13 mouse cellular contexts compared by ENCODE assay signal in the genomic region with DNA sequence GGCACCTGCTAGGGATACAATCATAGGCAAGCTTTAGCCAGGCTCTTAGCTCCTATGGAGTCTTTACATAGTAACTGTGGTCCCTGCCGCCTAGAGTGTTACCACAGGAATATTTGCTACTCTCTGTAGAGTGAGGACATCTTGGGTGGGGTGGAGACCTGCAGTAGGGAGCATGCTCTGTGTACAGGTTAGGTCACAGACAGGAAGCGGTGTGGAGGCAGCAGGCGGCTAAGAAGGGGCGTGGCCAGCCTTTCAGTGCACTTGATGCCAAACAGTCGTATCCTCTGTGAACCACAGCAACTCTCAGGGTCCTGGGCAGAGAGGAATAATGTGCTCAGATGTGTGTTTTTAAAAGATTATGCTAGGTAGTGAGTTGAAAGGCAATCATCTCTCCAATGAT. TPM values are rescaled to one million over a fixed set of nuclear protein-coding genes. Genes with fewer than 3 reads are reported as not detected.
DNase-seq lines count a peak whose midpoint lies in the region; ATAC-seq and TF ChIP-seq lines count a peak whose summit lies in the region.
"Had no signal": no experiment of that assay in that cellular context is flagged by ENCODE, and none has a peak within 500 bp of the region (broad histone marks: within the 10 kb centered on the region; RNA-seq: fewer than 3 reads in every experiment).

No protein-coding gene starts in this region.

- TF ChIP-seq RAD21 in CH12.LX (IDR thresholded peaks at IDR 0.05; ENCODE audit: low read depth, low read length) = no peak

- ATAC-seq in lung, embryonic 14.5 days (ENCODE audit: insufficient read depth) = peak; percentile 18; the same call in 1 of the 2 replicates
- no peak for ATAC-seq in kidney, embryonic 15.5 days (replicated peaks; ENCODE audit: low FRiP score)
- ATAC-seq in hindbrain, embryonic 13.5 days (ENCODE audit: low FRiP score) = no peak

- no peak for TF ChIP-seq CTCF in CH12.LX (conservative IDR thresholded peaks at IDR 0.05 in 1 of 2, IDR thresholded peaks at IDR 0.05 in 1 of 2; ENCODE audit: low read depth in 2 of 2, low read length in 2 of 2)
- TF ChIP-seq CTCF in lung, embryonic 14.5 days (IDR thresholded peaks at IDR 0.05; ENCODE audit: low read depth) = no peak
- no peak for TF ChIP-seq CTCF in spleen, adult 2 months (IDR thresholded peaks at IDR 0.05; ENCODE audit: extremely low read depth, insufficient read depth, insufficient read length, insufficient replicate concordance)

- peaks cover 8 to 17% of the 10 kb centered on the region in 2 experiments for H3K4me1 ChIP-seq in CH12.LX (ENCODE audit: control insufficient read depth in 1 of 2, insufficient read depth in 2 of 2)
- peaks cover 10% of the 10 kb centered on the region; the same call in 1 of the 2 replicates for H3K4me1 ChIP-seq in lung, embryonic 14.5 days (ENCODE audit: insufficient read depth)
- H3K4me1 ChIP-seq in spleen, adult 2 months (ENCODE audit: control insufficient read depth, insufficient read depth, insufficient read length) = peaks cover 6% of the 10 kb centered on the region; the same call in 1 of the 2 replicates
- peaks cover 9% of the 10 kb centered on the region; the same call in 1 of the 2 replicates for H3K4me1 ChIP-seq in kidney, embryonic 15.5 days
- peaks cover 6% of the 10 kb centered on the region for H3K4me1 ChIP-seq in hindbrain, embryonic 13.5 days (replicated peaks)

- no peak for TF ChIP-seq POLR2A in CH12.LX (IDR thresholded peaks at IDR 0.05; ENCODE audit: low read depth, low read length)
- no peak for TF ChIP-seq POLR2A in spleen, adult 2 months (IDR thresholded peaks at IDR 0.05; ENCODE audit: low read depth, low read length)

- dilution Hi-C loops in CH12.LX (cut with MboI; ENCODE audit: extremely low pct_ligation_motif_present, extremely low pct_unique_long_range_greater_than_20kb, low sequenced_read_pairs) = no loop called here

- H3K27ac ChIP-seq in CH12.LX (ENCODE audit: insufficient read depth, low read depth) = no peak overlapping the region
- no peak overlapping the region for H3K27ac ChIP-seq in lung, embryonic 14.5 days (ENCODE audit: low read depth)
- peak overlapping the region; percentile 45 for H3K27ac ChIP-seq in spleen, adult 2 months (ENCODE audit: insufficient read depth, low read length)
- H3K27ac ChIP-seq in kidney, embryonic 15.5 days = no peak overlapping the region
- H3K27ac ChIP-seq in hindbrain, embryonic 13.5 days = no peak overlapping the region
- H3K27ac ChIP-seq: embryonic facial prominence, embryonic 10.5 days; hindbrain, embryonic 14.5 days; layer of hippocampus, adult 2 months; lung, embryonic 15.5 days; neural tube, embryonic 15.5 days had no signal

- DNase-seq in 3134 (ENCODE audit: extremely low read depth, insufficient read length, low spot score) = peak; percentile 38
- DNase-seq in CH12.LX (ENCODE audit: extremely low read depth) = peak; percentile 45
- DNase-seq in lung, embryonic 14.5 days = peak; percentile 54
- DNase-seq in spleen, adult 2 months (ENCODE audit: low read depth in 1 of 2, low spot score in 2 of 2) = peak; percentile 66
- DNase-seq in kidney, postnatal 10 days = no peak
- DNase-seq in testis, postnatal 10 days (ENCODE audit: low spot score) = no peak

- WGBS in lung, embryonic 14.5 days = 25% methylated on average over 5 of the region's 5 CpGs
- WGBS in spleen, adult 2 months = 4% methylated on average over 5 of the region's 5 CpGs
- 43% methylated on average over 5 of the region's 5 CpGs for WGBS in kidney, embryonic 15.5 days
- 51% methylated on average over 5 of the region's 5 CpGs for WGBS in hindbrain, embryonic 13.5 days

- H3K4me2 ChIP-seq in CH12.LX (ENCODE audit: insufficient read depth, low read depth, poor library complexity, severe bottlenecking) = no peak overlapping the region
- H3K4me2 ChIP-seq in lung, embryonic 14.5 days = no peak overlapping the region
- H3K4me2 ChIP-seq in kidney, embryonic 15.5 days = no peak overlapping the region
- H3K4me2 ChIP-seq in hindbrain, embryonic 13.5 days = no peak overlapping the region
- H3K4me2 ChIP-seq: hindbrain, embryonic 14.5 days; lung, embryonic 15.5 days; neural tube, embryonic 15.5 days had no signal

- no peak for TF ChIP-seq EP300 in CH12.LX (IDR thresholded peaks at IDR 0.05; ENCODE audit: low read length)

- no peaks in the 10 kb centered on the region for H3K27me3 ChIP-seq in CH12.LX (replicated peaks)
- H3K27me3 ChIP-seq in lung, embryonic 14.5 days (ENCODE audit: insufficient read depth, low read length) = no peaks in the 10 kb centered on the region
- H3K27me3 ChIP-seq in spleen, adult 2 months (ENCODE audit: control insufficient read depth, insufficient read depth, low read length) = no peaks in the 10 kb centered on the region
- no peaks in the 10 kb centered on the region for H3K27me3 ChIP-seq in kidney, embryonic 15.5 days
- H3K27me3 ChIP-seq in hindbrain, embryonic 13.5 days = 0 out of 2 replicates have a peak, but pooled peaks cover 3% of the 10 kb centered on the region
- H3K27me3 ChIP-seq: lung, embryonic 15.5 days; neural tube, embryonic 15.5 days had no signal

- H3K9ac ChIP-seq in CH12.LX (ENCODE audit: insufficient read depth, low read depth) = no peak overlapping the region
- no peak overlapping the region for H3K9ac ChIP-seq in lung, embryonic 14.5 days
- no peak overlapping the region for H3K9ac ChIP-seq in kidney, embryonic 15.5 days
- H3K9ac ChIP-seq in hindbrain, embryonic 13.5 days = no peak overlapping the region
- H3K9ac ChIP-seq: hindbrain, embryonic 14.5 days; lung, embryonic 15.5 days; neural tube, embryonic 15.5 days had no signal

- H3K79me2 ChIP-seq in CH12.LX (replicated peaks; ENCODE audit: control insufficient read depth, extremely low read depth, insufficient read depth, poor library complexity, severe bottlenecking) = no peaks in the 10 kb centered on the region

- H3K36me3 ChIP-seq in CH12.LX (replicated peaks in 1 of 2; ENCODE audit: control insufficient read depth in 1 of 2, insufficient read depth in 1 of 2, low read length in 1 of 2) = no peaks in the 10 kb centered on the region
- H3K36me3 ChIP-seq in lung, embryonic 14.5 days (ENCODE audit: insufficient read depth) = no peaks in the 10 kb centered on the region
- no peaks in the 10 kb centered on the region for H3K36me3 ChIP-seq in spleen, adult 2 months (ENCODE audit: control insufficient read depth, insufficient read depth, low read length)
- no peaks in the 10 kb centered on the region for H3K36me3 ChIP-seq in kidney, embryonic 15.5 days
- H3K36me3 ChIP-seq in hindbrain, embryonic 13.5 days = no peaks in the 10 kb centered on the region
- H3K36me3 ChIP-seq: embryonic facial prominence, embryonic 10.5 days; lung, embryonic 15.5 days; neural tube, embryonic 15.5 days had no signal

- H3K9me3 ChIP-seq in CH12.LX (replicated peaks; ENCODE audit: low read length) = no peaks in the 10 kb centered on the region
- no peaks in the 10 kb centered on the region for H3K9me3 ChIP-seq in lung, embryonic 14.5 days (ENCODE audit: low read depth, low read length)
- no peaks in the 10 kb centered on the region for H3K9me3 ChIP-seq in kidney, embryonic 15.5 days (replicated peaks)
- H3K9me3 ChIP-seq in hindbrain, embryonic 13.5 days = no peaks in the 10 kb centered on the region
- H3K9me3 ChIP-seq: embryonic facial prominence, embryonic 10.5 days; lung, embryonic 15.5 days; neural tube, embryonic 15.5 days had no signal

- H3K4me3 ChIP-seq in CH12.LX (replicated peaks in 1 of 3; ENCODE audit: low read depth in 2 of 3, low read length in 2 of 3, poor library complexity in 1 of 3) = no peak overlapping the region
- no peak overlapping the region for H3K4me3 ChIP-seq in lung, embryonic 14.5 days (ENCODE audit: low read depth, low read length)
- H3K4me3 ChIP-seq in spleen, adult 2 months (ENCODE audit: extremely low read depth, insufficient read depth, insufficient read length) = no peak overlapping the region
- no peak overlapping the region for H3K4me3 ChIP-seq in kidney, embryonic 15.5 days (replicated peaks)
- no peak overlapping the region for H3K4me3 ChIP-seq in hindbrain, embryonic 13.5 days
- H3K4me3 ChIP-seq: embryonic facial prominence, embryonic 10.5 days; layer of hippocampus, adult 2 months; lung, embryonic 15.5 days; neural tube, embryonic 15.5 days had no signal

- in situ Hi-C loops in CH12.LX (cut with MboI; ENCODE audit: low pct_ligation_motif_present, low pct_unique_long_range_greater_than_20kb, low sequenced_read_pairs) = loop anchor here (10.0 kb wide), 1 partner anchor 387 kb away; no protein-coding TSS in a partner anchor

TF ChIP-seq in CH12.LX, 34 proteins besides CTCF, POLR2A, EP300 and RAD21:
- TF ChIP-seq NELFE (IDR thresholded peaks at IDR 0.05; ENCODE audit: low read depth, low read length) (no peak), NRF1 (IDR thresholded peaks at IDR 0.05; ENCODE audit: low read depth, low read length) (peak; percentile 75), ELF1 (IDR thresholded peaks at IDR 0.05; ENCODE audit: low read depth, low read length) (peak; percentile 74), MEF2A (IDR thresholded peaks at IDR 0.05; ENCODE audit: borderline replicate concordance, low read depth, low read length) (no peak)

RNA-seq across cellular contexts. Expression of gene Gm12216, which starts 7.3 kb away (rescaled TPM):
- total RNA-seq in CH12.LX (2012; rRNA removed) (0.88 and 2.7 TPM in 2 replicates), CH12.LX (2014; rRNA removed) (0.73 and 0.77 TPM in 2 replicates)
- polyA plus RNA-seq in CH12.LX (2012; ENCODE audit: insufficient read length, low read depth) = 0.56 and 1.1 TPM in 2 replicates
- polyA plus RNA-seq in lung, embryonic 14.5 days (2014; fragmentation: Nextera tagmentation; extraction: Ambion mirVana) = 1.0 and 2.2 TPM in 2 replicates
- polyA plus RNA-seq in spleen, adult 2 months (2012; rRNA removed) = 6.9 and 8.1 TPM in 2 replicates
- 1.3 and 1.6 TPM in 2 replicates for polyA plus RNA-seq in kidney, embryonic 15.5 days (2015; fragmentation: Nextera tagmentation; extraction: Ambion mirVana)
- polyA plus RNA-seq in hindbrain, embryonic 13.5 days (2015; fragmentation: Nextera tagmentation; extraction: Ambion mirVana) = 0.31 and 0.69 TPM in 2 replicates
- polyA plus RNA-seq: embryonic facial prominence, embryonic 10.5 days; hindbrain, embryonic 14.5 days had no signal

RNA-seq across cellular contexts. Expression of gene Slc22a5, which starts 39.7 kb away (rescaled TPM):
- total RNA-seq in CH12.LX (2012; rRNA removed) (5.3 and 6.7 TPM in 2 replicates), CH12.LX (2014; rRNA removed) (6.2 and 6.4 TPM in 2 replicates)
- 5.6 and 7.1 TPM in 2 replicates for polyA plus RNA-seq in CH12.LX (2012; ENCODE audit: insufficient read length, low read depth)
- 7.6 and 8.9 TPM in 2 replicates for polyA plus RNA-seq in lung, embryonic 14.5 days (2014; fragmentation: Nextera tagmentation; extraction: Ambion mirVana)
- polyA plus RNA-seq in spleen, adult 2 months (2012; rRNA removed) = 8.9 and 10.3 TPM in 2 replicates
- 12.6 and 14.1 TPM in 2 replicates for polyA plus RNA-seq in kidney, embryonic 15.5 days (2015; fragmentation: Nextera tagmentation; extraction: Ambion mirVana)
- 8.1 and 10.8 TPM in 2 replicates for polyA plus RNA-seq in hindbrain, embryonic 13.5 days (2015; fragmentation: Nextera tagmentation; extraction: Ambion mirVana)

Comparison
In these comparisons a context has a peak if more than half of its experiments do, and no peak if none do; other contexts are left out.
1. DNase-seq: peak in 3134 (single experiment), CH12.LX (single experiment), lung, embryonic 14.5 days (single experiment) and spleen, adult 2 months (2 of 2); none in kidney, postnatal 10 days (single experiment) and testis, postnatal 10 days (single experiment).